Mouse (Mus musculus) kidney, adult 2 months (tissue): ENCODE measurements around the gene Tctn3.

ENCODE experiments used
- CTCF ChIP-seq: fragments of 200-500 bp; conservative IDR thresholded peaks from 2 replicates; pipeline ENCODE4 v1.5.1; 2011; ENCODE audit warnings: low read depth, mild to moderate bottlenecking, control low read depth, low read length, moderate library complexity, mixed read lengths; ENCODE audit not compliant: insufficient read depth, insufficient read length
- POLR2A ChIP-seq: fragments of 200-500 bp; IDR thresholded peaks from one replicate; pipeline ENCODE4 v1.6.1; 2011; ENCODE audit warnings: low read depth, low read length, control low read depth

- no peak for TF ChIP-seq POLR2A
- TF ChIP-seq CTCF, result peak; percentile 68
Measured at GRCm38 (mm10) chr19:40588847-40589529, 23.0 kb downstream of the Tctn3 start.
